Mouse (Mus musculus) left cerebral cortex, adult 18-20 months (tissue): ENCODE measurements at regions not wholly inside any gene's neighbourhood (a gene's known extent, or its start where the extent isn't known, plus 50 kb on each side); places are given as distances from the start of the nearest gene placed in this dataset.
"Not testable (repeated sequence)": the region's sequence is repeated elsewhere in the genome, so short reads cannot be mapped to it uniquely, and the experiment has no call there.

Experiments
- DNase-seq, 2 experiments: peaks; one replicate each; pipeline ENCODE4 v3.0.0; 2021 to 2022; ENCODE audit warnings: low spot score in 2 of 2, mixed read lengths in 1 of 2

- no peak for DNase-seq
Measured at GRCm38 (mm10) chr2:109402556-109402955, 122.0 kb upstream of the Mettl15 start.

- no peak for DNase-seq
Measured at GRCm38 (mm10) chr2:109404262-109404661, 123.7 kb upstream of the Mettl15 start.

- no peak for DNase-seq
Measured at GRCm38 (mm10) chr2:109406591-109407079, 126.1 kb upstream of the Mettl15 start.

GRCm38 (mm10) chr2:109420098-109420497, 139.6 kb upstream of the Mettl15 start:
- no peak for DNase-seq

- DNase-seq = no peak
Measured at GRCm38 (mm10) chr2:109431183-109431582, 150.6 kb upstream of the Mettl15 start.

- no peak for DNase-seq
Measured at GRCm38 (mm10) chr2:109442551-109443120, 162.1 kb upstream of the Mettl15 start.

GRCm38 (mm10) chr2:109443521-109444066, 163.0 kb upstream of the Mettl15 start:
- no peak for DNase-seq

GRCm38 (mm10) chr2:109462246-109462645, 181.7 kb upstream of the Mettl15 start:
- DNase-seq = not testable (repeated sequence)

- DNase-seq = no peak
Measured at GRCm38 (mm10) chr2:109484306-109484705, 190.2 kb upstream of the Bdnf start.

- DNase-seq = no peak
Measured at GRCm38 (mm10) chr2:109487591-109487990, 186.9 kb upstream of the Bdnf start.

- peak; percentile 5 to 9 for DNase-seq
Measured at GRCm38 (mm10) chr2:109502186-109502585, 172.3 kb upstream of the Bdnf start.

GRCm38 (mm10) chr2:109504906-109505305, 169.6 kb upstream of the Bdnf start:
- no peak for DNase-seq

- DNase-seq = no peak
Measured at GRCm38 (mm10) chr2:109510070-109510979, 164.2 kb upstream of the Bdnf start.

GRCm38 (mm10) chr2:109511142-109511541, 163.4 kb upstream of the Bdnf start:
- DNase-seq = no peak

- no peak for DNase-seq
Measured at GRCm38 (mm10) chr2:109519261-109519660, 155.2 kb upstream of the Bdnf start.

GRCm38 (mm10) chr2:109520471-109520870, 154.0 kb upstream of the Bdnf start:
- DNase-seq = no peak

- DNase-seq = no peak
Measured at GRCm38 (mm10) chr2:109539519-109539918, 135.0 kb upstream of the Bdnf start.

- DNase-seq = no peak
Measured at GRCm38 (mm10) chr2:109546486-109547115, 127.9 kb upstream of the Bdnf start.

GRCm38 (mm10) chr2:109554644-109555043, 119.9 kb upstream of the Bdnf start:
- no peak for DNase-seq

GRCm38 (mm10) chr2:109559088-109560030, 115.1 kb upstream of the Bdnf start:
- no peak for DNase-seq
